Mouse (Mus musculus) heart, postnatal 0 days (tissue): ENCODE results near the gene Kctd15. TPM values are rescaled to one million over a fixed set of nuclear protein-coding genes. Genes with fewer than 3 reads are reported as not detected.

Experiments
- ATAC-seq: fragments of 200-750 bp; cut with Nextera tagmentation; 2 replicates; pipeline ENCODE4 v1.8.0; 2017; ENCODE audit warnings: low read depth, moderate number of reproducible peaks, moderate library complexity; ENCODE audit not compliant: insufficient read depth
- DNase-seq: peaks from one replicate; pipeline ENCODE4 v3.0.0-alpha.2; 2016; ENCODE audit warnings: low spot score
- H3K27ac ChIP-seq: fragments of 300-500 bp; sonication (generic); 2 replicates; pipeline ENCODE4 v1.5.1; 2014; ENCODE audit warnings: low read depth, mild to moderate bottlenecking
- H3K27me3 ChIP-seq: fragments of 300-500 bp; sonication (generic); 2 replicates; pipeline ENCODE4 v1.6.1; 2014; ENCODE audit warnings: low read length, mixed read lengths; ENCODE audit not compliant: control insufficient read depth, insufficient read depth
- H3K36me3 ChIP-seq: fragments of 300-500 bp; sonication (generic); replicated peaks from 2 replicates; pipeline ENCODE4 v1.6.1; 2014; ENCODE audit warnings: low read length, mixed read lengths; ENCODE audit not compliant: control insufficient read depth, insufficient read depth
- H3K4me1 ChIP-seq: fragments of 300-500 bp; sonication (generic); 2 replicates; pipeline ENCODE4 v1.6.1; 2014; ENCODE audit warnings: antibody characterized with exemption; ENCODE audit not compliant: control insufficient read depth, insufficient read depth
- H3K4me2 ChIP-seq: fragments of 300-500 bp; sonication (generic); 2 replicates; pipeline ENCODE4 v1.6.1; 2014; ENCODE audit warnings: low read depth, mild to moderate bottlenecking, low read length, moderate library complexity
- H3K4me3 ChIP-seq: fragments of 300-500 bp; sonication (generic); 2 replicates; pipeline ENCODE4 v1.5.1; 2014; ENCODE audit warnings: low read depth, low read length
- H3K9ac ChIP-seq: fragments of 300-500 bp; sonication (generic); replicated peaks from 2 replicates; pipeline ENCODE4 v1.6.1; 2014; ENCODE audit warnings: low read depth, low read length, mixed read lengths
- H3K9me3 ChIP-seq: fragments of 300-500 bp; sonication (generic); replicated peaks from 2 replicates; pipeline ENCODE4 v1.6.1; 2016; ENCODE audit warnings: low read length; ENCODE audit not compliant: control insufficient read depth
- CTCF ChIP-seq: IDR thresholded peaks from 2 replicates; pipeline ENCODE4 v1.5.1; 2016; ENCODE audit warnings: antibody characterized with exemption, control low read depth, low read depth
- EP300 ChIP-seq: IDR thresholded peaks from 2 replicates; pipeline ENCODE4 v1.6.1; 2016; ENCODE audit warnings: antibody characterized with exemption, low read depth
- WGBS: fragments of 180-500 bp; shearing (Covaris S2); extraction: QIAGEN DNeasy Blood & Tissue Kit; methylation state at CpG from one replicate; pipeline ENCODE4 v1.1.7; 2014; 5-methylcytosine and 5-hydroxymethylcytosine counted together
- polyA plus RNA-seq: library from polyadenylated mRNA; unstranded; fragments of >200 nt; fragmentation: Nextera tagmentation; extraction: Ambion mirVana; gene quantifications from 2 replicates; pipeline ENCODE4 v1.2.1, GENCODE M21; 2015
- total RNA-seq: library from RNA; depleted of rRNA; stranded (reverse); fragments of >200 nt; gene quantifications from 2 replicates; pipeline ENCODE4 v1.2.3, GENCODE M21; 2014; ENCODE audit warnings: low replicate concordance

Kctd15 gene
- total and polyA plus RNA-seq, 2 experiments from 2014 or later = 0.78 to 5.9 TPM

DNA sequence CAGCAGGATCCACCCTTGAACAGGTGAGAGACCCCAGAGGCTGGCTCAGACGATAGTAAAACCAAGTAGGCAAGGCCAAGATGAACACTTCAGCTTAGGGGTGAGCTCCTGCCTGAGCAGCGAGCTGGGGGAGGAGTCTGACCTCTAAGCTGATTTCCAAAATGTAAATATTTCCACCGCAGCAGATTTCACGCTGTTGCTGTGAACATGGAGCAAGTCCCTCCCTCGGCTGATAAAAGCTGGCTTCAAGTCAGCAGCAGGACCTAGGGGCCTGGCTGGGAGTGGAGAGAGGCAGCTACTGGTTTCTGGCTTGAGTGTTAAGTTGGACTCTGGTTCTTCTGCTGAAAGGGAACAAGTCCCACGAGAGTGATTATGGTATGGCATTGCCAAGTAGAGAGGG, 32.5 kb upstream of the Kctd15 start:
- no peak overlapping the region for H3K9ac ChIP-seq
- no peak for TF ChIP-seq CTCF
- no peak for TF ChIP-seq EP300
- ATAC-seq = no peak
- no peaks in the 10 kb centered on the region; the same call in 1 of the 2 replicates for H3K4me1 ChIP-seq
- no peaks in the 10 kb centered on the region for H3K36me3 ChIP-seq
- no peak overlapping the region for H3K4me2 ChIP-seq
- DNase-seq = no peak
- H3K4me3 ChIP-seq = no peak overlapping the region
- H3K27ac ChIP-seq = no peak overlapping the region
- 6% methylated on average over 6 of the region's 6 CpGs for WGBS
- H3K27me3 ChIP-seq = peaks cover 11% of the 10 kb centered on the region; the same call in 1 of the 2 replicates
- H3K9me3 ChIP-seq = no peaks in the 10 kb centered on the region

DNA sequence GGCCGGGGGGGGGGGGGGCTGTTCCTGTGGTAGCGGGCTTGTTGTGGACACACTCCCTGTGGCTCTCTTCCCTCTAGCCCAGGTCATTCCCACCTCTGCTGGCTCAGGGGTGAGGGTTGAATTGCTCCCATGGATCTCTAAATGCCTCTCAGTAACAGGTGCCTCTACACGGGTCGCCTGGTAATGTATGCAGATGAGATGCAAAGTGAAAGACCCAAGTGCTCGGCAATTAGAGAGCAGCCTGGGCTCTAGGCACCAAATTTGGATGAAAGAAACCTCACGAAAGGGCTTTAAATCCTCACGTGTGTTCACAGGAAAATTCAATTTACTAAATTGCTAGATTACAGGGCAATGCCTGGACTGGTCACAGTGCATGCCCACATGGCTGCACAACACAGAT, 29.3 kb upstream of the Kctd15 start:
- H3K27me3 ChIP-seq = peaks cover 13% of the 10 kb centered on the region; the same call in 1 of the 2 replicates
- no peak overlapping the region for H3K9ac ChIP-seq
- ATAC-seq (no peak), DNase-seq (no peak)
- no peak overlapping the region for H3K4me3 ChIP-seq
- TF ChIP-seq EP300 = no peak
- no peak for TF ChIP-seq CTCF
- no peaks in the 10 kb centered on the region for H3K9me3 ChIP-seq
- H3K4me1 ChIP-seq = no peaks in the 10 kb centered on the region; the same call in 1 of the 2 replicates
- H3K27ac ChIP-seq = no peak overlapping the region
- H3K4me2 ChIP-seq = no peak overlapping the region
- H3K36me3 ChIP-seq = no peaks in the 10 kb centered on the region
- 40% methylated on average over 7 of the region's 7 CpGs for WGBS

DNA sequence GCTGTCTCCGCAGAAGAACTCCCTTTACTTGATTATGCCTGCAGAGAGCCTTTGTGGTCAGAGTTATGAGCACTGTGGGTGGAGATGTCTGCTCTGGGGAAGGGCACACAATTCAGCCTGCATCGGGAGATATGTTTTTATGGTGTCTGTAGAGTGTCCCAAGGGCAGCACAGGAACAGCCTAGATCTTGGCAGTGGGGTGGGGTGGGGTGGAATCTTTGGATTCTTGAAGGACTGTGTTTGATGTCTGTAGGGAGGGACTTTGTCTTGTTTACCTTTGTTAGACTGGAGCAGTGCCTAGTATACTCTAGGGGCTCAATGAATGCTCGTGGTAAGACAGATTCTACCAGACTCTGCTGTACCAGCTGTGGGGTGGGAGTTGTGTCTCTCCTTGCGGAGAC, 28.6 kb upstream of the Kctd15 start:
- Histone ChIP-seq H3K36me3 (no peaks in the 10 kb centered on the region), H3K4me3 (no peak overlapping the region), H3K9ac (no peak overlapping the region), H3K27ac (no peak overlapping the region), H3K9me3 (no peaks in the 10 kb centered on the region), H3K27me3 (peaks cover 13% of the 10 kb centered on the region; the same call in 1 of the 2 replicates), H3K4me1 (no peaks in the 10 kb centered on the region; the same call in 1 of the 2 replicates), H3K4me2 (no peak overlapping the region)
- TF ChIP-seq EP300 (no peak), CTCF (no peak)
- DNase-seq = no peak
- 58% methylated on average over 4 of the region's 4 CpGs for WGBS
- ATAC-seq = no peak

DNA sequence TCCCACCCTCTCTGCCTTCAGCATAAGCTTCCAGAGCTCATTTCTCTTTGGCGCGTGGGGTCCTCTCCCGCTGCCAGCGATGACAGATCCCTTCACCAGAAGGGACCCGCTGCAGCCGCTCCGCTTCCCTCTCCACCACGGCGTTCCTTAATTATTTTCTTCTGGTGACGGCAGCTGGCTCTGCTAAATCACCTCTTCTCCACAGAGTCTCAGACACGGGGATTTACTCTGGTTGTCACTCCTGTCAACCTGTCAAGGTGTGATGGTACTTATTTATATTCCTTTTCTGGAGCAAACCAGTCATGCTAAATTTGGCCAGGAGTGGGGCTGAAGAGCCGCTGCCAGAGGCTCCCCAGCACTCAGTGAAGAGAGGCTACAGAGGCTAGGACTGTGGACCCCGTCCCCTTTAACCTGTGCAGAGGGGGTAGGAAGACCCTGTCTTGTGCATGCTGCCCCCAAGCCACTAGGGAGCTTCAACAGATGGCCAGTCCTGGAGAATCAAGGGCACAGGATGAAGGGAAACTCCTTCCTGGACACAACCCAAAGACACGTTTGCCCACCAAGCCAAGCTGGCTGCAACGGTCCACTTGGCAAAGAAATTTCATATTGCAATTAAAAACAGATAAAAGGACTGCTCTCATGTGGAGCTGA, 24.4 kb upstream of the Kctd15 start:
- TF ChIP-seq CTCF (no peak), EP300 (no peak)
- WGBS = 41% methylated on average over 15 of the region's 15 CpGs
- no peak for DNase-seq
- H3K4me1 ChIP-seq = no peaks in the 10 kb centered on the region
- no peak overlapping the region for H3K4me3 ChIP-seq
- no peaks in the 10 kb centered on the region for H3K36me3 ChIP-seq
- no peak for ATAC-seq
- H3K9ac ChIP-seq = no peak overlapping the region
- H3K27me3 ChIP-seq = peaks cover 18% of the 10 kb centered on the region
- H3K4me2 ChIP-seq = no peak overlapping the region
- H3K9me3 ChIP-seq = no peaks in the 10 kb centered on the region
- no peak overlapping the region for H3K27ac ChIP-seq

DNA sequence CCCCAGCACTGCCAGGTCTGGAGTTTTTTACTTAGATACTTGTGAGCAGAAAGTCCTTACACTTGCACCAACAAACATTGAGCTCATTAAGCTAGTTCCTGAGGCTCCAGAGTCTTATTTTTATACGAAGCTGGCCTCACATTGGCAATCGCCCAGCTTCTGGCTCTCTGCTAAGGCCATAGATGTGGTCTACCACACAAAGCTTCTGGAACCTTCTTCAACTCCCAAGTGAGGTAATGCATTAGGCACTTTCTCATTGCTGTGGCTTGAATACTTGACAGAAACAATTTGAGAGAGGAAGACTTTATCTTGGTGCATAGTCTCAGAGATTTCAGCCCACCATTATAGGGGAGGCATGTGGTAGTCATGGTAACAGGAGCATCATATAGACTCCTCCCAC, 23.4 kb upstream of the Kctd15 start:
- ATAC-seq = no peak
- H3K27me3 ChIP-seq = peaks cover 23% of the 10 kb centered on the region
- TF ChIP-seq CTCF = no peak
- TF ChIP-seq EP300 = no peak

More for the DNA sequence above, 23.4 kb upstream of the Kctd15 start:
- Histone ChIP-seq H3K27ac (no peak overlapping the region), H3K9ac (no peak overlapping the region), H3K4me2 (no peak overlapping the region), H3K4me3 (no peak overlapping the region), H3K36me3 (no peaks in the 10 kb centered on the region), H3K4me1 (no peaks in the 10 kb centered on the region), H3K9me3 (no peaks in the 10 kb centered on the region)
- 42% methylated on average over 2 of the region's 2 CpGs for WGBS
- no peak for DNase-seq
